Mouse (Mus musculus): ENCODE measurements around the gene Msmb.

Gene Msmb

GRCm38 (mm10) chr14:32145809-32146511, 4.1 kb downstream of the Msmb start:
- DNase-seq (ENCODE audit: low read depth, low spot score), result no peak

GRCm38 (mm10) chr14:32146578-32146977, 4.8 kb downstream of the Msmb start:
- no peak for DNase-seq (ENCODE audit: low read depth, low spot score)

GRCm38 (mm10) chr14:32150872-32151271, 9.0 kb downstream of the Msmb start:
- DNase-seq (ENCODE audit: low read depth, low spot score), result no peak

- DNase-seq (ENCODE audit: low read depth, low spot score), result no peak
These were observed 10.6 kb downstream of the Msmb start for GRCm38 (mm10) chr14:32152243-32152965.

GRCm38 (mm10) chr14:32153156-32153555, 11.3 kb downstream of the Msmb start:
- no peak for DNase-seq (ENCODE audit: low read depth, low spot score)

GRCm38 (mm10) chr14:32154758-32155157, 12.9 kb downstream of the Msmb start:
- no peak for DNase-seq (ENCODE audit: low read depth, low spot score)

GRCm38 (mm10) chr14:32159150-32159670, 17.4 kb downstream of the Msmb start:
- DNase-seq (ENCODE audit: low read depth, low spot score), result no peak

- peak; percentile 99 for DNase-seq (ENCODE audit: low read depth, low spot score)
These were observed 17.9 kb downstream of the Msmb start, which contains the start of gene Ncoa4 for GRCm38 (mm10) chr14:32159690-32160246. TSS of gene Ncoa4 (plus strand) at chr14:32159865.

- no peak for DNase-seq (ENCODE audit: low read depth, low spot score)
These were observed 18.7 kb downstream of the Msmb start for GRCm38 (mm10) chr14:32160563-32160962.

GRCm38 (mm10) chr14:32161090-32161885, 19.5 kb downstream of the Msmb start:
- no peak for DNase-seq (ENCODE audit: low read depth, low spot score)

- DNase-seq (ENCODE audit: low read depth, low spot score), result no peak
These were observed 20.4 kb downstream of the Msmb start for GRCm38 (mm10) chr14:32162231-32162630.

- no peak for DNase-seq (ENCODE audit: low read depth, low spot score)
These were observed 21.5 kb downstream of the Msmb start for GRCm38 (mm10) chr14:32163203-32163888.

- no peak for DNase-seq (ENCODE audit: low read depth, low spot score)
These were observed 22.6 kb downstream of the Msmb start for GRCm38 (mm10) chr14:32164173-32165051.

GRCm38 (mm10) chr14:32165278-32166061, 23.6 kb downstream of the Msmb start:
- DNase-seq (ENCODE audit: low read depth, low spot score), result peak; percentile 80

GRCm38 (mm10) chr14:32166062-32166441, 24.2 kb downstream of the Msmb start:
- DNase-seq (ENCODE audit: low read depth, low spot score), result no peak

- no peak for DNase-seq (ENCODE audit: low read depth, low spot score)
These were observed 25.0 kb downstream of the Msmb start for GRCm38 (mm10) chr14:32166840-32167239.

GRCm38 (mm10) chr14:32167326-32167725, 25.5 kb downstream of the Msmb start:
- no peak for DNase-seq (ENCODE audit: low read depth, low spot score)

GRCm38 (mm10) chr14:32168653-32169231, 26.9 kb downstream of the Msmb start:
- no peak for DNase-seq (ENCODE audit: low read depth, low spot score)

GRCm38 (mm10) chr14:32170137-32170536, 28.3 kb downstream of the Msmb start:
- DNase-seq (ENCODE audit: low read depth, low spot score), result no peak
